21 mouse cellular contexts compared by ENCODE assay signal in the genomic region with DNA sequence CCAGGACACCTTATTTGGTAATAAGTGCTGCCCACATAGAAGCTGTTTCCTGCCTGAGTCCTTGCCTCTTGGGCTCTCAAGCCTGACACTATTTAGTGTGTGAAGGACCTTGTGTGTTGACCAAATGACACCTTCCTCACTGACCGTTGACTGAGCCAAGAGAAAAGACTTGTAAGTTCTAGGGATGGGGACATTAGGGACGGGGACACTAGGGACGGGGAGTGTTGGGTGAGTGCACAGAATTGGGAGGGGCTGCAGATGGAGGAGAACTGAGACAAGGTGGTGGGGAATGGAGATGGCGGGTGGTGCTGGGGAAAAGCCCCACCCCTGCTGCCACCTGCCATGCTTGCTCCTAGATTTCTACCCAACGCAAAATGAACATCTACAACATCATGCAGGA. TPM values are rescaled to one million over a fixed set of nuclear protein-coding genes. Genes with fewer than 3 reads are reported as not detected.
DNase-seq lines count a peak whose midpoint lies in the region; ATAC-seq and TF ChIP-seq lines count a peak whose summit lies in the region.
"Had no signal": no experiment of that assay in that cellular context is flagged by ENCODE, and none has a peak within 500 bp of the region (broad histone marks: within the 10 kb centered on the region; RNA-seq: fewer than 3 reads in every experiment).

No protein-coding gene starts in this region.

- no peaks in the 10 kb centered on the region for H3K36me3 ChIP-seq in heart, embryonic 11.5 days (ENCODE audit: control insufficient read depth, insufficient read depth, low read length)
- H3K36me3 ChIP-seq: embryonic facial prominence, embryonic 12.5 days; heart, embryonic 13.5 days; hindbrain, embryonic 15.5 days; lung, embryonic 15.5 days; neural tube, embryonic 13.5 days had no signal

- peaks cover 96% of the 10 kb centered on the region for H3K9me3 ChIP-seq in heart, embryonic 11.5 days (replicated peaks; ENCODE audit: control insufficient read depth, low read length)

- no peaks in the 10 kb centered on the region for H3K4me1 ChIP-seq in heart, embryonic 11.5 days (ENCODE audit: control insufficient read depth, insufficient read depth, low read length)
- no peaks in the 10 kb centered on the region for H3K4me1 ChIP-seq in lung, adult 2 months (ENCODE audit: control insufficient read depth, insufficient read depth, low read length)
- H3K4me1 ChIP-seq: embryonic facial prominence, embryonic 12.5 days; heart, embryonic 13.5 days; hindbrain, embryonic 15.5 days; lung, embryonic 15.5 days; neural tube, embryonic 13.5 days had no signal

- no peak overlapping the region for H3K4me3 ChIP-seq in heart, embryonic 11.5 days (ENCODE audit: low read depth, low read length)
- no peak overlapping the region for H3K4me3 ChIP-seq in lung, adult 2 months (replicated peaks; ENCODE audit: extremely low read depth, low read depth, low read length)
- H3K4me3 ChIP-seq: embryonic facial prominence, embryonic 12.5 days; heart, embryonic 13.5 days; hindbrain, embryonic 15.5 days; lung, embryonic 15.5 days; neural tube, embryonic 13.5 days had no signal

- no peak overlapping the region for H3K4me2 ChIP-seq in heart, embryonic 11.5 days
- H3K4me2 ChIP-seq: embryonic facial prominence, embryonic 12.5 days; heart, embryonic 13.5 days; hindbrain, embryonic 15.5 days; lung, embryonic 15.5 days; neural tube, embryonic 13.5 days had no signal

- no peak for DNase-seq in heart, postnatal 10 days
- peak; percentile 10 for DNase-seq in lung, adult 2 months
- DNase-seq in lung, postnatal 10 days: no peak
- DNase-seq in spleen, adult 18-20 months: peak; percentile 4 to 12
- DNase-seq in spleen, postnatal 36 days (ENCODE audit: low spot score in 2 of 2): no peak
- DNase-seq: cerebellum, adult 9-10 months; forebrain, postnatal 0 days; left cerebral cortex, postnatal 4 days; retina, postnatal 1 day had no signal

- no peak overlapping the region for H3K27ac ChIP-seq in heart, embryonic 11.5 days (ENCODE audit: low read depth, low read length)
- H3K27ac ChIP-seq: embryonic facial prominence, embryonic 12.5 days; heart, embryonic 13.5 days; hindbrain, embryonic 15.5 days; lung, embryonic 15.5 days; neural tube, embryonic 13.5 days had no signal

- TF ChIP-seq POLR2A in lung, adult 2 months (IDR thresholded peaks at IDR 0.05; ENCODE audit: borderline replicate concordance, extremely low read depth, low read depth, low read length): no peak

- H3K9ac ChIP-seq in heart, embryonic 11.5 days (ENCODE audit: low read depth, low read length): no peak overlapping the region
- H3K9ac ChIP-seq: embryonic facial prominence, embryonic 12.5 days; forebrain, postnatal 0 days; heart, embryonic 13.5 days; hindbrain, embryonic 15.5 days; lung, embryonic 15.5 days; neural tube, embryonic 13.5 days had no signal

- intact Hi-C loops in heart, postnatal 10 days (cut with DNase I): no loop called here

- TF ChIP-seq CTCF in lung, adult 2 months (IDR thresholded peaks at IDR 0.05; ENCODE audit: insufficient read depth, low read length): no peak

- 0 out of 2 replicates have a peak, but pooled peaks have one; percentile 3 for ATAC-seq in heart, embryonic 11.5 days (replicated peaks; ENCODE audit: insufficient number of reproducible peaks, low FRiP score, low TSS enrichment)
- ATAC-seq: forebrain, postnatal 0 days; intestine, embryonic 16.5 days had no signal

- H3K27me3 ChIP-seq in heart, embryonic 11.5 days (ENCODE audit: control insufficient read depth, insufficient read depth, low read length): no peaks in the 10 kb centered on the region
- H3K27me3 ChIP-seq: embryonic facial prominence, embryonic 12.5 days; heart, embryonic 13.5 days; hindbrain, embryonic 15.5 days; lung, embryonic 15.5 days; neural tube, embryonic 13.5 days had no signal

- WGBS in heart, embryonic 11.5 days (ENCODE audit: insufficient replicate concordance): 76% methylated on average over 5 of the region's 5 CpGs
- 82% methylated on average over 5 of the region's 5 CpGs for WGBS in lung, adult 2 months

RNA-seq across cellular contexts. Expression of a gene that starts 3.2 kb away (rescaled TPM):
- 0.63 and 1.1 TPM in 2 replicates for polyA plus RNA-seq in heart, embryonic 11.5 days (2014; fragmentation: Nextera tagmentation; extraction: Ambion mirVana)
- total RNA-seq in heart, postnatal 10 days (2021): under 1 TPM in 1 of 2 experiments, not detected in 1; 0.10 TPM
- polyA plus RNA-seq in lung, adult 2 months (2012; rRNA removed): 0.17 and 0.20 TPM in 2 replicates
- total RNA-seq: forebrain, postnatal 0 days; gastrocnemius, adult 18-20 months had no signal
- polyA plus RNA-seq: cortical plate, adult 2 months had no signal

RNA-seq across cellular contexts. Expression of a gene that starts 18.2 kb away (rescaled TPM):
- polyA plus RNA-seq in heart, embryonic 11.5 days (2014; fragmentation: Nextera tagmentation; extraction: Ambion mirVana): not detected in 2 replicates
- total RNA-seq in heart, postnatal 10 days (2021): not detected
- polyA plus RNA-seq in lung, adult 2 months (2012; rRNA removed): 0.11 and 1.3 TPM in 2 replicates
- total RNA-seq: layer of hippocampus, adult 8-10 months; left cerebral cortex, adult 18-20 months had no signal
- polyA plus RNA-seq: embryonic facial prominence, embryonic 12.5 days; forebrain, postnatal 0 days; heart, embryonic 13.5 days; hindbrain, embryonic 15.5 days; neural tube, embryonic 13.5 days had no signal

RNA-seq across cellular contexts. Expression of a gene that starts 24.4 kb away (rescaled TPM):
- polyA plus RNA-seq in heart, embryonic 11.5 days (2014; fragmentation: Nextera tagmentation; extraction: Ambion mirVana): 9.6 and 10.4 TPM in 2 replicates
- total RNA-seq in heart, postnatal 10 days (2021): 1 to 10 TPM in 1 of 2 experiments, under 1 TPM in 1; 0.84 to 1.1 TPM
- 1.3 and 1.8 TPM in 2 replicates for polyA plus RNA-seq in lung, adult 2 months (2012; rRNA removed)
- total RNA-seq: gastrocnemius, adult 18-20 months; liver, adult 2 months had no signal
- polyA plus RNA-seq: liver, adult 2 months had no signal

RNA-seq across cellular contexts. Expression of a gene that starts 29.6 kb away (rescaled TPM):
- polyA plus RNA-seq in heart, embryonic 11.5 days (2014; fragmentation: Nextera tagmentation; extraction: Ambion mirVana): not detected in 2 replicates
- total RNA-seq in heart, postnatal 10 days (2021): not detected
- polyA plus RNA-seq in lung, adult 2 months (2012; rRNA removed): 0.11 and 0.12 TPM in 2 replicates
- total RNA-seq: forebrain, postnatal 0 days; left cerebral cortex, adult 18-20 months had no signal
- polyA plus RNA-seq: cortical plate, adult 2 months; embryonic facial prominence, embryonic 12.5 days; forebrain, postnatal 0 days; heart, embryonic 13.5 days; hindbrain, embryonic 15.5 days; intestine, embryonic 16.5 days; neural tube, embryonic 13.5 days had no signal

RNA-seq across cellular contexts. Expression of a gene that starts 47.4 kb away (rescaled TPM):
- polyA plus RNA-seq in heart, embryonic 11.5 days (2014; fragmentation: Nextera tagmentation; extraction: Ambion mirVana): 117 and 118 TPM in 2 replicates
- total RNA-seq in heart, postnatal 10 days (2021): 10 to 100 TPM; 43.5 to 44.5 TPM
- 29.4 and 32.1 TPM in 2 replicates for polyA plus RNA-seq in lung, adult 2 months (2012; rRNA removed)

Comparison
In these comparisons a context has a peak if more than half of its experiments do, and no peak if none do; other contexts are left out.
1. DNase-seq: peak in lung, adult 2 months (single experiment) and spleen, adult 18-20 months (2 of 2); none in heart, postnatal 10 days (0 of 2), lung, postnatal 10 days (single experiment) and spleen, postnatal 36 days (0 of 2).